Mouse (Mus musculus) kidney, postnatal 36 days (tissue): Measurements from ENCODE around the gene Mustn1.
A peak's percentile ranks its signal among the peaks of the same experiment; 100 is the strongest.

ENCODE experiments used
- DNase-seq, 2 experiments: peaks; one replicate each; pipeline ENCODE4 v3.0.0; 2021 to 2022; ENCODE audit warnings: mixed read lengths in 2 of 2

Mustn1 gene

DNA sequence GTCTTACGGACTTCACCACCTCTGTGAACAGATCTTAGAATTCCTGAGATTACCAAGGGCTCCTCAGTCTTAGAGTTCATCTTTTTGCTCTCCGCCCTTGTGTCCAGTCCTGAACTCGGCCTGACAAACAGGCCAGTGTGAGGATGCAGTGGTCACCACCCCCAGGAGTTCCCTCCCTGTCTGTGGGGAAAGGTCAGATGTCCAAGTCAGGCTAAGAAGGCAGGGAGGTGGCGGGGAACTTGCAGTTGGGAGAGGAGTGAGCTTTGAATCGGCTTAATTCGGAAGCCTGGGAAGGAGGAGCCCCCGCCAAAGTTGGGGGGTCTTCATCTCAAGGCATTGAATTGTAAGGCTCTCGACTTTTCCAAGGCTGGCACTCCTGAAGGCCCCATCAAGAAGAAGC lies 1.3 kb downstream of the Mustn1 start:
- no peak for DNase-seq

DNA sequence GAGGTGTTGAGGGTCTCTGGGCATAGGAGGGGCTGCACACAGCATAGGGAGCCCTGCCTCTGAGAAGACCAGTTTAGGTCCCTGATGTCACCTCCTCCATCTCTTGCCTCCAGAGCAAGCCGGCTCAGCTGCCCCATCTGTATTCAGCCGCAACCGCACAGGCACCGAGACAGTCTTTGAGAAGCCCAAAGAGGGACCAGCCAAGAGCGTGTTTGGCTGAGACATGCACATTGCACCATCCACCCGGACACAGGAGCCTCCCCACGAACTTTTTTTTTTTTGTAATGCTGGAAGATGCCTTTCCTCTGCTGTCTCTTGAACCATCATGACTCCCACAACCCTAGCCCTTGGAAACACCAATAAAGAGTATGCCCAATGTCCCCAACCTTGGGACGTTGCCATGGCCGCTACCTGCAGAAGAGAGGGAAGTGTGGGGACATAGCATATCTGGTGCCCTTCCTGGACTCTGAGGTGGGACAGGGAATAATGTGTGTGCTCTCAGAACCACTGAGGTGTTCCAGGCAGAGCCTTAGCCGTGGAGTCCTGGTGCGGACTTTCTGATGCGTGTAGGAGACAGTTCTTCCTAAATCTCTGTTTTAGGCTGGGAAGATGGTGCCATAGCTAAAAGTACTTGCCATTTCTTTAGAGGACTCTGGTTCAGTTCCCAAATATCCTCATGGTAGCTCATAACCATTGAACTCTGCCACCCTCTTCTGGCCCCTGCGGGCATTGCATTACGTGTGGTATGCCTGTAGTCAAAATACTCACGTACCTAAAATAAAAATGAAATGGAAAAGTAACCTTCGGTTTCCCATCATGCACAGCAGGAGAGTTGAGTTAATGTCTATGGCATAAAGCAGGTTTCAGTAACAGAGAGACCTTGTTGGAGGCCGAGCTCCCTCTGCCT lies 2.1 kb downstream of the Mustn1 start:
- peak; percentile 62 to 87 for DNase-seq

DNA sequence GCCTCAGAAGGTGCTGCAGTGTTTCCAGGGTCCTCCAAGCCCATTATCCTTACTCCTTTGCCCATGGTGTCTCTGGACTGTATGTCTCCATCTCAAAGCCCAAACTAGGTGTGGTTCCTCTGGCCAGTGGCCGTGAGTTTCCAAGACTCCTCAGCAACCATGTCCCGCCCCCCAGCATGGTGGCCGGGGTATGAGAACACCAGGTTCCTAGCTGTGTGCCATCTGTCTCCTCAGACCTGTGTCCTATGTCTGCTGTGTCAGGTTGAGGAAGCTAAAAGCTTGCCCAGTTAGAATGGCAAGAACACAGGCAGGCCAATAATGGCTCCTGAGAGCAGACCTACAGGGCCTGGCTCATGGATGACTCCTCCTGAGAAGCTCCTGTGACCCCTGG lies 2.7 kb downstream of the Mustn1 start:
- DNase-seq = no peak

DNA sequence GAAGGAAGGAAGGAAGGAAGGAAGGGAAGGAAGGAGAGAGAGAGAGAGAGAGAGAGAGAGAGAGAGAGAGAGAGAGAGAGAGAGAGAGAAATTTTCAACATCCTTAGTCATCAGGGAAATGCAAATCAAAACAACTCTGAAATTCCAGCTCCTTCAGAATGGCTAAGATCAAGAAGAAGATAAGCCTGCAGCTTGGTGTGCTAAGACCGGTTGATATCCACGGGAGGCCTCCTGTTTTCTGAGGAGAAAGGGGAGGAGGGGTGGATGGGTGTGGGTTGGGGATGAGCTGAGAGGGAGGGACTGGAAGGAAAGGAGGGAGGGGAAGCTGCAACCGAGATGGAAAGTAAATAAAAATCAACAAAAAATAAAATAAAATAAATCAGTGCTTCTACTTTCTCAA lies 6.3 kb downstream of the Mustn1 start:
- no peak for DNase-seq

DNA sequence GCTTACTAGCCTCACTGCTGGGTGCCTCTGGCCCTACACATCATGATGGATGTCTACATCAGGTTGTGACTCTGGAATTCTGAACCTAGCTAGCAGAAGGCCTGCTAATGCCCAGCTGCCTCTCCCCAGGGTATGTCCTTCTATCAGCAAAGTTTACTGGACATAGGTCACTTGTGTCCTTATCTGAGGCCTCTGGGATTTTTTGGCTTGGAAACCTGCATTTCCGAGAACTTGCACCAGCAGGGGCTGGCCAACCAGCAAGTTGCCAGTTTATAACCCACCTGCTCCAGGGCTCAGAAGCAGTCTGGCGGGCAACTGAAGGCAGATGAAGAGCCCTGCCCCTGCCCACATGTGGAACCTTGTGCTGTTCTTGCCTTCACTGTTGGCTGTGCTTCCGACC lies 7.2 kb downstream of the Mustn1 start, which contains the start of gene Itih4:
Itih4 (plus strand) TSS at position 273 of the 400 bp plus-strand sequence.
- DNase-seq = no peak

DNA sequence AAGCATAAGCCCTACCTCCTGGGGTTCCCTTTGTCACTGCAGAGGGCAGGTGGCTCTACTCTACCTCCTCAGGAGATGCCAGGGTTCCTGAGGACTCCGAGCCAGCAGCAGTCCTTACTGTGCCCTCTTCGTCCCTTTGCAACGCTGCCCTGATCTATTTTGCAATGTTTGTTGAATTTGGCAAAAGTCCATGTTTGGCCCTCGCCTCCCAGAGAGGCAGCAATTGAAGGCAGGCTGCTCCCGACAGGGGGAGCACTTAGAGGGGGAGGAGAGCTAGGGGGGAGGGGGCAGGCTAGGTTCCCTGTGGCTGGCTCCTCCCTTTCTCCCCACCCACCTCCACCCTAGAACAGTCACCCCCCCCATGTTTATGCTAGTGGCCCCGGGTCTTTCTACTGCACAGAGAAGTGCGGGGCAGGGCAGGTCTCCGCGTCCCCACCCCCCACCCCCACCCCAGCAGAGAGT lies 9.3 kb downstream of the Mustn1 start:
- peak; percentile 66 to 72 for DNase-seq

DNA sequence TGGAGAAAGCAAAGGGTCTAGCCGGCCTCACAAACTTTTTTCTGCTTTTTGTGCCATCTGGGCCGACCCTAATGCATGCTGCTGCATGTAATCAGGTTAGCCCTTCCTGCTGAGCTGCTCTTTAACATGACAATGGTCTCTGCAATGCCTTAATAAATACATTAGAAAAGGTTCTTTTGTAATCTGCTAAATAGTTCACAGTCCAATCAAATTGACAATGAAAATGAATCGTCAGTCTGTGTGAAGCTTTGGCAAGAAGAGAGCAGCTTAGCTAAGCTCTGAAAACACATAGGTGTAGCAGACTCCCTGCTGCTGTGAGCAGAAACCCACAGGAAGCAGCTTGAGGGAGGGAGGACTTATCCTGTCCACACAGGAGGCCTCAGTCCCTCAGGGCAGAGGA lies 21.0 kb downstream of the Mustn1 start:
- no peak for DNase-seq

DNA sequence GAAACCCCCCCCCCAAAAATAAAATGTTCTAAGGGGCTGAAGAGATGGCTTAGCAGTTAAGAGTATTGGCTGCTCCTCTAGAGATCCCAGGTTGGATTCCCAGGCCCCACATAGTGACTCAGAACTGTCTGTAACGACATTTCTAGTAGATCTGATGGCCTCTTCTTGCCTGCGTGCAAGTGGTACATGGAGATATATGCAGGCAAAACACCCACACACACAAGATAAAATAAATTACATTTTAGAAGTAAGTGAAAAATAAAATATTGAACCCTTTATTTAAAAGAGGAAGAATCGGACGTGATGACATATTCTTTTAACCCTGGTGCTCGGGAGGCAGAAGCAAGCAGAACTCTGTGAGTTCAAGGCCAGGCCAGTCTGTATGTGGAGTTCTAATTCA lies 23.6 kb downstream of the Mustn1 start:
- DNase-seq = no peak

DNA sequence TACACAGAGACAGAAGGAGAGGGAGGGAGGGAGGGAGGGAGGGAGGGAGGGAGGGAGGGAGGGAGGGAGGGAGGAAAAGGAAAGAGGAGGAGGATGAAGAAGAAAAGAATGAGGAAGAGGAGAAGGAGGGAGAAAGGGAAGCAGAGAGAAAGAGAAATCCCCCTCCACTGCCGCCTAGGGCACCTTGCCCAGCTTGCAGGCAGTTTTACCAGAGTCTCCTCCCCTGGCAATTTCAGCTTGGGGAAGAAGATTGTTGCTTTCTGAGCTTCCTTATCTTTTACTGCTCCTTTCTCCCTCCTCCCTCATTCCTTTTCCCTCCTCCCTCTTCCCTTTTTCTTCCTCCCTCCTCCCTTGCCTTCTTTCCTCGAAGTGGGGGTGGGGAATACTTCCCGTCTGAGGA lies 24.0 kb downstream of the Mustn1 start:
- DNase-seq = no peak

DNA sequence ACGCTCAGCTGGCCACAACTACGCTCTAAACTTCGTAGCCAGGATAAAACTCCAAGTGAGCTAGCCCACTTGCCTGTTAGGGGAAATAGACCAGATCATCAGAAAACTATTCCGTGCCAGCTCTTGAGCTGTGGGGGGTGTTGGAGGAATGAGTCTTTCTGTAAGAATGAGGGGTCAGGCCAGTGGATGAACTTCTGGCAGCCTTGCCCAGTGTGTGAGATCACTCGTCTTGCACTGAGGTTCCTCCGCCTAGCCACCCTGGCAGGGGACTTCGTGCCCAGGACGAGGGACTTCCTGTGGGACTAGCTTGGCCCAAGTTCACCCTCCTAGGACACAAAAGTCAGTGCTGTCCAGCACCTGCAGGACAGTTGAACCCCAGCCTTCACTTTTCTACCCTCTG lies 25.3 kb downstream of the Mustn1 start:
- DNase-seq = no peak

DNA sequence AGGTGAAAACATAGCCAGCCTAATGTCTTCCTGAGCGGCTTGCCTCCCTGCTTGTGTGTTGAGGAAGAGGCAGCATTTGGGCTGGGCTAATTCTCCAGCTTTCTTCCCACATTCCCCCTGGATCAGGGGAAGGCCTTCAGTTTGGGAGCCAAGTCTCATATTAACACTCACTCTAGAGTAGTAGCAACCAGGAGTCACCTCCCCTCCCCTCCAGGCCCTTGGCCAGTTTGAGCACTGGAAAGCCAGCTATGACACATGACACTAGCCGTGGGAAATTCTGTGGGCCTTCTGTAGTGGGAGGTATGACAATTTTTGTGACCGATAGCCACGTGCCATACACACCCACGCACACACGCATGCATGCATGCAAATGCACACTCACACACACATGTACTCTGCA lies 27.0 kb downstream of the Mustn1 start:
- no peak for DNase-seq

DNA sequence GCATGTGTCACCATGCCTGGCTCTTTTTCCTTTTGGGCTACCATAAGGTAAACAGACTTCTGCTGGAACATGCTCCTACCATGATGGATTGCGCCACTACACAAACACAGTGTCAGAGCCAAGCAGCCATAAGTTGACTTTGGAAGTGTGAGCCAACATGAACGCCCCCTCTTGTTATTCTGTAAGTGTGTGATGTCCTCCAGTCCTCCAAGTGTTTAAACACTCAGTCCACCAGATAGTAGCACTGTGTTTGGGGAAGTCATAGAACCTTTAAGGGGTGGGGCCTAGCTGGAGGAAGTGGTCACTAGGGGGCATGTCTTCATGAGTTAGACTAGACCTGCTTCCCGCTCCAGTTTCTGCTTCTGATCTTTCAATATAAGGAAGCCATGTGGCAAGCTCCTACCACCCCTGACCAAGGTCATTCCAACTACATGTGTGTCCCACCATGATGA lies 28.8 kb downstream of the Mustn1 start:
- no peak for DNase-seq

DNA sequence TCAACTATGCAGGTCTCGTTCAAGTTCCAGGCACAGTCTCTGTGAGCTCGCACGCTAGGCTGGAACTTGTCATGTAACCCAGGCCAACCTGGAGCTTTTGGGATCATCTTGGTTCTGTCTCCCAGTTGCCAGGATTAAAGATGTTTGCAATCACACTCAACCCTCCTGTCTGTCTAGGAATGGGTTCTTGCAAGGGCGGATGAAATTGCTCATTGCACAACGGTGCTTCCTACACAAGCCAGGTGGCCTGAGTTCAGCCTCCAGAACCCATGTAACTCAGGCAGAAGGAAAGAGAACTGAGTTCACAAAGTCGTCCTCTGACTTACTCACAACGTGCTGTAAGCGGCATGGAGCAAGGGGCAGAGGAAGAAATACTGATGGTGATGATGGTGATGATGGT lies 32.1 kb downstream of the Mustn1 start:
- no peak for DNase-seq

DNA sequence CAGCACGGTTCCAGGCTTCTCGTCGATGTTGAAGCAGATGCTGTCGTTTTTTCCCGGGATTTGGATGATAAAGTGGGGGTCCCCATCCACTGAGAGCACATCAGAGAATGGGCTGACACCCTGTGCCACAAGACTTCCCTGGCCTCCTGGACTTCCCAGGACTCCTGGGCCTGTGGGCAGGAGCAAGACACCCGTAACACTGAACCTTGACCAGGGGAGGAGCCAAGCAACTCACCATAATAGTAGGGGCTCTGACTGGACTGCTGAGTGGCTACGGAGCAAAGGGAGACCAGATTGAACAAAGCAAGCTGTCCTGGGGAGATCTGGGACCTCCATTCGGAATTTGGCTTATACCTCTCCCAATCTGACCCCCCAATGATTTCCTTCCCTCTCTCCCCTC lies 33.6 kb downstream of the Mustn1 start:
- DNase-seq = peak; percentile 63 to 69

DNA sequence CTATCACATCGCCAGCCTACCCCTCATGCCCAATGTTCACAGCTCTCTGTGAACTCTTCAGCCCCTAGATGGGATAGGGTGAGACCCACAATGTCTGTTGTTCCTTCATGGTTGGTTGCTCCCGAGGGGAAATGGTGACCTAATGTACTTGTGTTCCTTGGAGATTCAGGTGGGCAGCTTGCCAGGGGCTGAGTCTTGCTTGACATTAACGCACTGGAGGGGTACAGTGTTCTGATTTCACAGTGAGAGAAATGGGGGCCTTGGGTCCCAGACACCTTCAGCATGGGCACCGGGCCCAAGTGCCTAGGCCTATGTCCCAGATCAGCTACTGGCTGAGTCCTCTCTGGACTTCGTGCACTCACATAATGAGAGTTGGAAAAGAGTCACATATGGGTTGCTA lies 34.4 kb downstream of the Mustn1 start:
- DNase-seq = peak; percentile 62 to 82

DNA sequence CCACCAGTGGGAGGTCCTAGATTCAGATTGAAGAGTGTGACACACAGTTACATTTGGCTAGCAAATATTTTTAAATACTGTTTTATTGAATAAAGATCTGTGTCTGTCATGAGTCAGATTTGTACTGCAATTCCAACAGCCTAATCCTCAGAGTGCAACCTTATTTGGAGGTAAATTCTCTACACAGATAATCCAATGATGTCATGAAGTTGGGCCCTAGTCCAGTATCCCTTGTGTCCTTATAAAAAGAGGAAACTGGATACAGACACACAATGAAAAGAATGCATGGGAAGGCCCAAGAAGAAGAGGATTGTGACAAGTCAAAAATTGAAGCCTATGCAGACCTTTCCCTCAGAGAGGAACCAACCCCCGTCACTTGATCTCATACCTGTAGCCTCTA lies 37.5 kb downstream of the Mustn1 start:
- DNase-seq = no peak

DNA sequence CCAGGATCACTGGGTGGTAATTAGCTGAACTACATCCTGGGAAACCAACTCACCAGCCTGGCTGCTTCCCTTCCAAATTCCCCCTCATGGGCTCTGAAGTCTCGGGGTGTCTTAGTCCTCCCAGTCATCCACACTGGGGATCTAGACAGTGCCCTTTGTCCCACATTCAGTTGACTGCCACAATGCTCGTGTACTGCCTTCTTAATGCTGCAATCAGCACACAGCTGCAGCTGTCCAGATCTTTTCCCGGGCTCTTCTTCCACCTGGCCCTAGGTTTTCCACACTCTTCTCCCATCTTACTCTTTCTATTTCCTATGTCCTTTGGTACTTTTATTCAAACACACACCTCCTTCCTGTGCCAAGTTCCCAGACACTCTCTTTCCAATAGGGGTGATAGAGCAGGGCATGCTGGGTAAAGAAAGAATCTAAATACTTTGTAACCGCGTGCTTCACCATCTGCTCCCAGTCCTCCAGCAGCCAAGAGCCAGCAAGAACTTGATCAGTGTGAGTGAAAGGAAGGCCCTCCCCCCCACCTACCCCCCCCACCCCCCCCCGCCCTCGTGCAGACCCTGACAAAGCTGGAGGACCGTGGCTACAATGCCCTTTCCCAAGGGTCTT lies 43.2 kb downstream of the Mustn1 start:
- no peak for DNase-seq

DNA sequence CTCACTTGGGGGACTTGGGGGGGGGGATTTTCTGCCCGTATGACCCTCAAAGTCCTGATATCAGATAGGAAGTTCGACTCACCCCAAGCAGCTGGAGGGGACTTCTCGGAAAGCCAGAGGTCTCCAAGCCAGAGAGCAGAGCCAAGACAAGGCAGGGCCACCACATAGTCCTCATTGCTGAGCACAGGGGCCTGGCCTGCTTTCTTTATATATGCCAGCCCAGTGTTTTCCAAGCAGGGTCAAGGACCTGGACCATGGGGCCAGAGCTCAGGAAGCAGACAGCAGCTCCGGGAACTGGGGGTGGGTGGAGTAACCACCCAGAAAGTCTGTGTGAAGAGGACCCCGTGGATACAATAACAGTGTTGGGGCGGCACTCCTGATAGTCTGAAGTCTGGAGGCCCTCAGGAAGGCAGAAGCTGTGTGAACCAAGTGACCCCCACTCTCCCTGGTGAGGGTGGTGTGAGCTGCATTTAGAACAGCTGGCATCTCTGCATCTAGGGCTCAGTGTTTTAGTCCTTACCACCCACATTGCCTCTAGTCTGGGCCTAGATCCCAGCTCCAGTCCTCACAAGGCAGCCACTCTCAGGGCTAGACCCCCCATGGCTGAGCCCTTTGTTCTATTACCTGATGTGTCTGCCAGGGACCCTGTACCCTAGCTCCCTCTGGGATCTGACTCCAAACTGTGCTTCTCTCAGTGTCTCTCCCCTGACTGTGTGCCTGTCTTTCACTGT lies 44.5 kb downstream of the Mustn1 start, which contains the start of gene Itih3:
Itih3 (minus strand) TSS at position 386 of the 731 bp plus-strand sequence.
- peak in 1 of 2 experiments; percentile 20 for DNase-seq

DNA sequence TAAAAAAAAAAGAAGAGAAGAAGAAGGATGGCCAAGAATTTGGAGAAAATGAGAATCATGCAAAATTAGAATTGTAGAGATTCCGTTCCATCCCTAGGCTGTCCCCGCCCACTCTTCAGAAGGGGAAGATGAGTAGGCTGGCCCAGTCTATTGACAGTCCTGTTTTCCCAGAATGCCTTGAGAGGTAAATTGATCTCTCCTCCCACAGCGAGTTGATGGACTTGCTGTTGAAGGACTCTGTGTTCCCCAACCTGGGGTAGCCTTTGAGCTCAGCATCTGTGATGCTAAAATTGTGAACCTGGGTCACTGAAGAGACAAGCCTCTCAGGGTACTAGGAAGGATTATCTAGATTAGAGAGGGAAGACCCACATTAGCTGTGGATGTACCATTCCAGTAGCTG lies 46.5 kb downstream of the Mustn1 start:
- no peak for DNase-seq

DNA sequence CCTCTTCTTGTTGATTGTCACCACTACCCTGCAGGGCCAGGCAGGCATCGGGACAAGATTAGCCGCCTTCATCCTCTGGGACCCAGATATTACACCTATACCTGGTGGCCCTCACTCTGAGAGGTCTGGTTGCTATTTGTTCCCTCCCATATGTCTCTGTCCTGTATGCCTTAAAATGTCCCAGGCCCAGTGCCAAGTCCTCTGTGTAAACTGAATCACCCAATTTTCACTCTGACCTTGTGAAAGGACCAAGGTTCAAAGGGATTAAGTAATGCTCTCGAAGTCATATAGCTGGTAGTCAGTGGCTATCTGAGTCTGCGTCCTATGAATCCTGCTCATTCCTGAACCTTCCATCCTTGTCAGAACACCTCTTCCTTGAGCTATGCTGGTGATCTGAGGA lies 51.4 kb downstream of the Mustn1 start:
- DNase-seq = no peak
